ENCODE assay signal across 8 mouse cellular contexts in genomic region chr3:89999090-89999489, GRCm38 (mm10). TPM values are rescaled to one million over a fixed set of nuclear protein-coding genes. Genes with fewer than 3 reads are reported as not detected.
DNase-seq lines count a peak whose midpoint lies in the region; ATAC-seq and TF ChIP-seq lines count a peak whose summit lies in the region.

No protein-coding gene starts in this region.

- H3K4me3 ChIP-seq in liver, adult 2 months (ENCODE audit: insufficient read depth, low read depth, low read length): peak overlapping the region; percentile 74
- peak overlapping the region; percentile 77 for H3K4me3 ChIP-seq in forebrain, postnatal 0 days (ENCODE audit: low read depth, low read length)
- H3K4me3 ChIP-seq in liver, embryonic 13.5 days (replicated peaks): peak overlapping the region; percentile 86
- peak overlapping the region; percentile 64 for H3K4me3 ChIP-seq in stomach, embryonic 15.5 days (replicated peaks)

- DNase-seq in liver, adult 2 months (ENCODE audit: extremely low read depth, low read depth, low spot score): no peak
- no peak for DNase-seq in liver
- peak; percentile 12 for DNase-seq in c-Kit-positive CD71-positive TER-119-positive erythroid progenitor cells, embryonic 14.5 days (ENCODE audit: low spot score)
- DNase-seq in forebrain, postnatal 0 days: no peak
- no peak for DNase-seq in liver, embryonic 13.5 days
- no peak for DNase-seq in thymus, postnatal 10 days (ENCODE audit: low spot score in 2 of 2)
- no peak for DNase-seq in cerebellum, adult 8-10 months

- H3K27me3 ChIP-seq in liver, adult 2 months (ENCODE audit: control insufficient read depth, insufficient read depth, low read length): no peaks in the 10 kb centered on the region
- no peaks in the 10 kb centered on the region for H3K27me3 ChIP-seq in forebrain, postnatal 0 days (ENCODE audit: insufficient read depth, low read length)
- no peaks in the 10 kb centered on the region for H3K27me3 ChIP-seq in liver, embryonic 13.5 days
- H3K27me3 ChIP-seq in stomach, embryonic 15.5 days (replicated peaks): no peaks in the 10 kb centered on the region

- TF ChIP-seq CTCF in liver, adult 2 months (IDR thresholded peaks at IDR 0.05; ENCODE audit: low read depth, low read length): no peak
- no peak for TF ChIP-seq CTCF in forebrain, postnatal 0 days (IDR thresholded peaks at IDR 0.05; ENCODE audit: low read depth)

- H3K9me3 ChIP-seq in forebrain, postnatal 0 days (ENCODE audit: low read length): no peaks in the 10 kb centered on the region
- no peaks in the 10 kb centered on the region for H3K9me3 ChIP-seq in liver, embryonic 13.5 days (replicated peaks)
- H3K9me3 ChIP-seq in stomach, embryonic 15.5 days: no peaks in the 10 kb centered on the region

- TF ChIP-seq POLR2A in liver, adult 2 months (IDR thresholded peaks at IDR 0.05; ENCODE audit: extremely low read depth, insufficient read depth, low read length): no peak

- H3K79me2 ChIP-seq in liver, adult 2 months (ENCODE audit: control insufficient read depth, insufficient read depth, low read length): no peaks in the 10 kb centered on the region

- peaks cover 6% of the 10 kb centered on the region for H3K4me1 ChIP-seq in liver, adult 2 months (ENCODE audit: control insufficient read depth, insufficient read depth, low read length)
- H3K4me1 ChIP-seq in forebrain, postnatal 0 days (ENCODE audit: insufficient read depth): peaks cover 11% of the 10 kb centered on the region; the same call in 1 of the 2 replicates
- H3K4me1 ChIP-seq in liver, embryonic 13.5 days (replicated peaks): peaks cover 24% of the 10 kb centered on the region
- H3K4me1 ChIP-seq in stomach, embryonic 15.5 days: peaks cover 6% of the 10 kb centered on the region; the same call in 1 of the 2 replicates

- peak; percentile 32; the same call in 1 of the 2 replicates for ATAC-seq in forebrain, postnatal 0 days
- peak; percentile 22 for ATAC-seq in liver, embryonic 13.5 days (ENCODE audit: low read depth)
- ATAC-seq in stomach, embryonic 15.5 days (ENCODE audit: insufficient read depth, low FRiP score, low read depth): peak; percentile 11; the same call in 1 of the 2 replicates

- peaks cover 32% of the 10 kb centered on the region for H3K36me3 ChIP-seq in liver, adult 2 months (ENCODE audit: control insufficient read depth, insufficient read depth, low read length)
- peaks cover 27% of the 10 kb centered on the region for H3K36me3 ChIP-seq in forebrain, postnatal 0 days (ENCODE audit: insufficient read depth)
- H3K36me3 ChIP-seq in liver, embryonic 13.5 days: peaks cover 45% of the 10 kb centered on the region
- peaks cover 16% of the 10 kb centered on the region; the same call in 1 of the 2 replicates for H3K36me3 ChIP-seq in stomach, embryonic 15.5 days

- H3K4me2 ChIP-seq in forebrain, postnatal 0 days (ENCODE audit: low read depth): peak overlapping the region; percentile 62
- peak overlapping the region; percentile 91 for H3K4me2 ChIP-seq in liver, embryonic 13.5 days
- peak overlapping the region; percentile 80 for H3K4me2 ChIP-seq in stomach, embryonic 15.5 days

- peak overlapping the region; percentile 93 for H3K27ac ChIP-seq in liver, adult 2 months (replicated peaks; ENCODE audit: insufficient read depth, low read depth, low read length)
- H3K27ac ChIP-seq in forebrain, postnatal 0 days (ENCODE audit: low read depth, low read length): peak overlapping the region; percentile 92
- H3K27ac ChIP-seq in liver, embryonic 13.5 days: peak overlapping the region; percentile 84
- H3K27ac ChIP-seq in stomach, embryonic 15.5 days: peak overlapping the region; percentile 95

- peak overlapping the region; percentile 89 for H3K9ac ChIP-seq in liver, adult 2 months (ENCODE audit: low read depth, low read length)
- peak overlapping the region; percentile 78 for H3K9ac ChIP-seq in forebrain, postnatal 0 days
- H3K9ac ChIP-seq in liver, embryonic 13.5 days: peak overlapping the region; percentile 88
- H3K9ac ChIP-seq in stomach, embryonic 15.5 days: peak overlapping the region; percentile 67

- 15% methylated on average over 8 of the region's 8 CpGs for whole genome bisulfite sequencing in liver, adult 2 months
- 27% methylated on average over 8 of the region's 8 CpGs for WGBS in forebrain, postnatal 0 days
- WGBS in liver, embryonic 13.5 days (ENCODE audit: insufficient replicate concordance): 26% methylated on average over 8 of the region's 8 CpGs
- WGBS in stomach, embryonic 15.5 days: 16% methylated on average over 8 of the region's 8 CpGs

RNA-seq across cellular contexts. Expression of gene Hax1, which starts 0.5 kb away (rescaled TPM):
- 82.1 and 86.1 TPM in 2 replicates for total RNA-seq in liver, adult 2 months (2014; rRNA removed)
- polyA plus RNA-seq in liver, adult 2 months (2012; rRNA removed): 68.6 and 70.2 TPM in 2 replicates
- total RNA-seq in forebrain, postnatal 0 days (2014; rRNA removed): 43.9 and 59.8 TPM in 2 replicates
- 73.4 and 78.2 TPM in 2 replicates for polyA plus RNA-seq in forebrain, postnatal 0 days (2015; fragmentation: Nextera tagmentation; extraction: Ambion mirVana)
- 130 and 137 TPM in 2 replicates for polyA plus RNA-seq in liver, embryonic 13.5 days (2015; fragmentation: Nextera tagmentation; extraction: Ambion mirVana)
- 122 and 135 TPM in 2 replicates for polyA plus RNA-seq in stomach, embryonic 15.5 days (2015; fragmentation: Nextera tagmentation; extraction: Ambion mirVana)

RNA-seq across cellular contexts. Expression of gene Atp8b2, which starts 35.8 kb away (rescaled TPM):
- 2.3 and 2.6 TPM in 2 replicates for total RNA-seq in liver, adult 2 months (2014; rRNA removed)
- 2.2 and 4.0 TPM in 2 replicates for polyA plus RNA-seq in liver, adult 2 months (2012; rRNA removed)
- 54.7 and 77.9 TPM in 2 replicates for total RNA-seq in forebrain, postnatal 0 days (2014; rRNA removed)
- polyA plus RNA-seq in forebrain, postnatal 0 days (2015; fragmentation: Nextera tagmentation; extraction: Ambion mirVana): 4.8 and 6.2 TPM in 2 replicates
- polyA plus RNA-seq in liver, embryonic 13.5 days (2015; fragmentation: Nextera tagmentation; extraction: Ambion mirVana): 1.4 and 2.2 TPM in 2 replicates
- 12.7 and 13.4 TPM in 2 replicates for polyA plus RNA-seq in stomach, embryonic 15.5 days (2015; fragmentation: Nextera tagmentation; extraction: Ambion mirVana)

RNA-seq across cellular contexts. Expression of gene 4933434E20Rik, which starts 52.3 kb away (rescaled TPM):
- 64.7 and 67.9 TPM in 2 replicates for total RNA-seq in liver, adult 2 months (2014; rRNA removed)
- polyA plus RNA-seq in liver, adult 2 months (2012; rRNA removed): 23.4 and 24.2 TPM in 2 replicates
- total RNA-seq in forebrain, postnatal 0 days (2014; rRNA removed): 91.3 and 94.7 TPM in 2 replicates
- 213 and 221 TPM in 2 replicates for polyA plus RNA-seq in forebrain, postnatal 0 days (2015; fragmentation: Nextera tagmentation; extraction: Ambion mirVana)
- polyA plus RNA-seq in liver, embryonic 13.5 days (2015; fragmentation: Nextera tagmentation; extraction: Ambion mirVana): 99.3 and 110 TPM in 2 replicates
- polyA plus RNA-seq in stomach, embryonic 15.5 days (2015; fragmentation: Nextera tagmentation; extraction: Ambion mirVana): 163 and 166 TPM in 2 replicates

RNA-seq across cellular contexts. Expression of gene Ubap2l, which starts 53.3 kb away (rescaled TPM):
- total RNA-seq in liver, adult 2 months (2014; rRNA removed): 32.6 and 36.5 TPM in 2 replicates
- polyA plus RNA-seq in liver, adult 2 months (2012; rRNA removed): 37.7 and 46.3 TPM in 2 replicates
- total RNA-seq in forebrain, postnatal 0 days (2014; rRNA removed): 76.9 and 103 TPM in 2 replicates
- polyA plus RNA-seq in forebrain, postnatal 0 days (2015; fragmentation: Nextera tagmentation; extraction: Ambion mirVana): 93.8 and 118 TPM in 2 replicates
- polyA plus RNA-seq in liver, embryonic 13.5 days (2015; fragmentation: Nextera tagmentation; extraction: Ambion mirVana): 72.2 and 91.6 TPM in 2 replicates
- 170 and 189 TPM in 2 replicates for polyA plus RNA-seq in stomach, embryonic 15.5 days (2015; fragmentation: Nextera tagmentation; extraction: Ambion mirVana)
